Mouse (Mus musculus) cerebellum, adult 11 months (tissue): ENCODE results near the gene Sfn.

Source experiments
- DNase-seq: peaks from one replicate; pipeline ENCODE4 v3.0.0; 2022

Gene Sfn

GRCm38 (mm10) chr4:133619473-133620136 is 17.6 kb upstream of the Sfn start:
- no peak for DNase-seq

DNA sequence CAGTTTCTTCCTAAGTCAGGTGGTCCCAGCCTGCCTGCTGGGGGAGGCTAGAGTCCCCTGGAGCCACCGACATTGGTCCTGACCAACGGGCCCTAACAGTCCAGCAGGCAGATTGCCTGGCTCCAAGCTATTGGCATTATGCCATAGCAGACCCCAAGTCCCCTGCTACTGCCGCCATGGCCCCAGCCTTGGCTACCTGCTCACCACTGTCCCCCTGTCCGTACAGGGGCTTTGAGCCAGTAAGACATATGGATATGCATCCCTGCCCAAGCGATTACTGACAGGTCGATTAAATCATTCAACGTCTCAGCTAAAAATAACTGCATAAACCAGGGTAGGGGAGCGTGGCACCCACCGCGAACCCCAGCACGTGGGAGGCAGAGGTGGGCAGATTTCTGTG is 16.0 kb upstream of the Sfn start:
- no peak for DNase-seq

DNA sequence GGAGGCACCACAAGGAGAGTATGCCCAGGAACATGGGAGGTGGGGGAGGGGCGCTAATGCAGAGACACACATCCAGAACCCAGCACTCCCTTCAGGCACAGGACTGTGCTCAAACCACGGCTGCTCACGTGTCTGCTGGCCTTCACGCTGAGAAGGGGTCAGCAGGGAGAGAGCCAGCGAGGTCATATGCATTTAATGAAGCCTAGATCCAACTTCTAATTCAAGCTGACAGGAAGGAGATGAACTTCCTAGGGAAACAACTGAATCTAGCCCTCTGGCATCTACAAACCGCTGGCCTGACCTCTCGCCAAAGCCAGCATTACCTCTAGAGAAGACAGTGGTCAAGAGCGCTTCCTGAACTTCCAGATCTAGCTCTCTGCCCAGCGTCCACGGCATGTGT is 13.4 kb upstream of the Sfn start:
- no peak for DNase-seq

DNA sequence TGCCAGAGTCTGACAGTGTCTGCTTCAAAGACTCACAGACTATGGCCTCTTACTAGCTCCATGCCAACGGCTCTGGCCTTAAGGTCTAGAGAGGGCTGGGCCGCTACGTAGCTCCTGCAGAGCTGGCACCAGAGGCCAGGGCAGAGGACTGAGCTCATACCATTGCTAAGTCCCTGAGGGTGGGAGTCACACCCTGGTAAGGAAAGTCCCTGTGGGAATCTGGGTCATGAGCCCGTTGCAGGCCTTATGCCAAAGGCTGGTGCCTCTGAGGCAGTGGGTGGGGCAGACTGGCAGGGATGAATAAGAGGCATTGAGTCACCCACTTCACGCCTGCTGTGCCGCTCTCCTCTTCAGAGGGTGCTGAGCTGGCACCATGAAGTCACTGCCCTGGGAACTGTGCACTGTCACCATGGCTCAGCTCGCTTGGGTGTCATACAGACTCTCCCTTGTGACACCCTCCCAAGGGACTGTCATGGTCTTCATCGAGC is 12.3 kb upstream of the Sfn start:
- no peak for DNase-seq

GRCm38 (mm10) chr4:133613867-133614266 is 11.9 kb upstream of the Sfn start:
- DNase-seq, result no peak

GRCm38 (mm10) chr4:133613026-133613425 is 11.1 kb upstream of the Sfn start:
- DNase-seq, result no peak

- no peak for DNase-seq
Observed at GRCm38 (mm10) chr4:133612416-133612815, 10.4 kb upstream of the Sfn start.

GRCm38 (mm10) chr4:133611815-133612214 is 9.8 kb upstream of the Sfn start:
- no peak for DNase-seq

DNA sequence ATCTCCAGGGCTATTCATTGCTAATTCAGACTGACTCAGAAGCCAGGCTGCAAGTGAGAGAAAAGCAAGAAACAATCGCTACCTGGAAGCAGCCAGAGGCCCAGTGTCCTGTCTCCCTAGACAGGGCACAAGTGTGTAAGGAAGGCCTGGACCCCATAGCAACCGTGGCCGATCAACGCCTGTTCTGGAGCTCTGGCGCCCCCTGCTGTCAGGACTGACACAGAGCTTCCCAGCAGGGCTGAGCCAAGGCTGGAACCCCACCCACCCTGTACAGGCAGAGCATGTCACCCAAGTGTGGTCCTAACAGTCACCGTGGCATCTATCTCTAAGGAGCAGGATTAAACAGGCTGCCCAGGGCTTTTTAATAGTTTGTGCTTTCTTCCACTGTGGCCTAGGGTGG is 7.8 kb upstream of the Sfn start:
- peak; percentile 60 for DNase-seq

DNA sequence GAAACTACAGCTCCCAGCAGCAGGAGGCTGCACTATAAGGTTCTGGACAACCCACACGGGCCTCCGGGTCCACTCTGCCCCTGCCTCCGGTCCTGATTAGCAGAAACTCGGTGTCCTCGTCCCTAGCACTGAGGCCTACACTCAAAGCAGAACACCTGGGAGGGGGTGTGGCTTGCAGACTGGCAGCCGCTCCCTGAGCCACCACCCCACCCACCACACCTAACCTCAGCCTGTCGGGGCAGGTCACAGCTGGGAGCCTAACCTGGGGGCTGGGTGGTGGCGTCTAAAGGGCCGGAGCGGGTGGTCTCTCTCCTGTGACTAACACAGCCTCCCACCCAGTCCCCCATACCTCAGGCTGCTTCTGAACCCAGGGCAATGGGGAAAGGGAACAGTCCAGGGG is 5.3 kb upstream of the Sfn start:
- DNase-seq, result no peak

DNA sequence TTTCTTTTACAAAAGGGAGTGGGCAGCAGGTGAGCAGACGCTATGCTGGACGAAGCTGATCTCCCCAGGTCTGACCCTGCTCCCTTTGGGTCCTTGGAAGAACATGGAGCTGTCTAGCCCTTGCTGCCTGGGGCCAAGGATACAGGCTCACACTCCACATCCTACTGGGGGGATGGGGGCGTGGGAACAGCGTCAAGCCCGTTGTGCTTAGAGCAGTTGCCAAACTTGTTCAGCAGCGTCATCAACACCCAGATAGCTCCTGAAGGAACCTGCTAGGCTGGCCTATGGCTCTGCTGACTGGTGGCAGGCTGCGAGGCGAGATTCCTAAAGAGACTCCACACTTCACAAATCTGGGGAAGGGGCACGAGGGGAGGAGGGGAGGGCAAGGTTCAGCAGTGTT is 3.4 kb upstream of the Sfn start:
- DNase-seq, result no peak

DNA sequence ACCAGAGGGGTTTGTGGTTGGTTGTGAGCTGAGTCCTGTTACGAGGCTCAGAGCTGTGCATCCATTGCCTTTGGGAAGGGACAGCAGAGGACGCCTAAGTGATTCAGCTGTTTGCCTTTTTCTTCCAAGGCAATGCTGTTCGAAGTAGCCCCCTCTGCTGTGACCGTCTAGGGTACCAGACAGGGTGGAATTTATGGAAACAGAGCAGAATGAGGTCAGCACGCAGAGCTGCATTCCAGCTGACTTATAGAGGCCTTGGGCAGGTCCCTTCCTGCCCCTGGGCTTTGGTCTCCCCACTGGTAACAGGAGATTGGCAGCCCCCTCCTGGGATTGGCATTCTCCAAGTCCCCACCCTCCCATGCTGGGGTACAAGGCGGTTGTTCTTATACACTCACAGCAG is 2.9 kb upstream of the Sfn start:
- no peak for DNase-seq

- no peak for DNase-seq
Observed at GRCm38 (mm10) chr4:133604175-133604574, 2.2 kb upstream of the Sfn start.

DNA sequence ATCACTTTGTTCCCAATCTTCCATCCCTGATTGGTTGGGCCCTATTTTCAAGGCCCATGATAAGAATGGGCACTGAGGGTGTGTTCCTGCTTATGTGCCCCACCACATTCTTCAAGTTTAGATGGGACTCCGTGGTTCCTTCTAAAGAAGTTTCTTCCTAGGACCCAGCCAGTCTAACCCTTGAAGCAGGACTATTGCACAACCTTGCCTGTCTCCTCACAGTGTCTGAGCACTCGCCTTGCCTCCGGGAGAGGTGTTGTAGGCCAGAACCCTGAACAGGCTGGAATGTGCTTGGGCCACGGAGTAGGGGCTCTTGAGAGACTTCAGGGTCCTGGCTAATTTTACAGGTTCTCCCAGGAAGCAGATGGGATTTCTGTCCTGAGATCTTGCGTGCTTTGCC is 1.1 kb upstream of the Sfn start:
- DNase-seq, result no peak

GRCm38 (mm10) chr4:133600306-133600705 is 1.7 kb downstream of the Sfn start:
- DNase-seq, result no peak

GRCm38 (mm10) chr4:133599571-133600073 is 2.3 kb downstream of the Sfn start:
- DNase-seq, result peak; percentile 62

- no peak for DNase-seq
Observed at GRCm38 (mm10) chr4:133599116-133599515, 2.9 kb downstream of the Sfn start.

- DNase-seq, result no peak
Observed at GRCm38 (mm10) chr4:133598616-133599015, 3.4 kb downstream of the Sfn start.

DNA sequence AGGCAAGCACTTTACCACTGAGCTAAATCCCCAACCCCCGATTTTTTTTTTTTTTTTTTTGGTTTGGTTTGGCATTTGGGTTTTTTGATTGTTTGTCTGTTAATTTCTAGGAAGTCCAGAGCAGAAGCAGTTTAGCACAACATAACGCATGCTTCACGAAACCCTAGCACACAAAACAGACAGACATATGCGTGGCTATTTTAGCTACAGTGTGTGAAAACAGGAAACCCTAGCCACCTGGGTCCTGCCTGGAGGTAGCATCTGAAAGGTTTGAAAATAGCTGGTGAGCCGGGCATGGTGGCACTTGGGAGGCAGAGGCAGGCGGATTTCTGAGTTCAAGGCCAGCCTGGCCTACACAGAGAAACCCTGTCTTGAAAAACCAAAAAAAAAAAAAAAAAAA is 5.9 kb downstream of the Sfn start:
- DNase-seq, result no peak

DNA sequence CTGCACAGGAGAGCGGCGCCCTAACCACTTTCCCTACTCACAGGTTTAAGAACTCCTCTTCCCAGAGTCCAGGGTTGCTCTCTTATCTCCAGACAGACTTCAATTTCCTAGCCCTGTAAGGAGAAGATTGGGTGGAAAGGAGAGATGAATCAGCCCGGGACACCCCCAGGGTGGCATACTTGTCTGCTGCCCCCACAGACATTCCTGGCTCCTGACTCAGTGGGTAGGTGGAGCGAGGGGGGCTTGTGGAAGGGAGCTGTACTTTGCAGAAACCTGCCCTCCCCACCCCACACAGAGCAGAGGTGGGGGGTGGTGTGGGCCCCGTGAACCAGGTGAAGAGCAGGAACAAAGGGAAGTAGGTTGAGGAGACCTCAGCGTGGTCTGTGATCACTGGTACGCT is 6.4 kb downstream of the Sfn start:
- DNase-seq, result no peak

DNA sequence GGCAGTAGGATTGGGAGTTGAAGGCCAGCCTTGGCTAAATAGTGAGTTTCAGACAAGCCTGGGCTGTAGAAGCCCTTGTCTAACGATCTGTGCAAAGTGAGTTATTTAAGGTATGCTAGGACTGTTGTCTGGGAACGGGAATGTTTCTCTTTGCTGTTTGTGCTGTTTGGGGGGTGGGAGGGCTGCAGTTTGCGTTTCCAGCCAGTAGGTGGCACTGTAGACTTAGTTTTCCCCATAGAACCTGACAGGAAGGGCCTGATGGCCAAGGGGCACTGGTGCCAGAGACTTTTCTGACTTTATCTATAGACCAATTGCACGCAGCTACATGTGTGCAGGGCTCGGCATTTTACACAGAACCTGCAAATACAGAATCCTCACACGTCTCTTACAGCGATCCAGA is 9.4 kb downstream of the Sfn start:
- peak; percentile 49 for DNase-seq

- DNase-seq, result peak; percentile 61
Observed at GRCm38 (mm10) chr4:133584059-133584951, 17.7 kb downstream of the Sfn start, which contains the start of gene Gpn2. Gene Gpn2 (plus strand): TSS chr4:133584362.

- no peak for DNase-seq
Observed at GRCm38 (mm10) chr4:133583690-133584058, 18.3 kb downstream of the Sfn start.

GRCm38 (mm10) chr4:133577983-133578382 is 24.0 kb downstream of the Sfn start:
- DNase-seq, result no peak
